Mouse (Mus musculus): Measurements from ENCODE around the gene Nav3.

Gene Nav3

DNA sequence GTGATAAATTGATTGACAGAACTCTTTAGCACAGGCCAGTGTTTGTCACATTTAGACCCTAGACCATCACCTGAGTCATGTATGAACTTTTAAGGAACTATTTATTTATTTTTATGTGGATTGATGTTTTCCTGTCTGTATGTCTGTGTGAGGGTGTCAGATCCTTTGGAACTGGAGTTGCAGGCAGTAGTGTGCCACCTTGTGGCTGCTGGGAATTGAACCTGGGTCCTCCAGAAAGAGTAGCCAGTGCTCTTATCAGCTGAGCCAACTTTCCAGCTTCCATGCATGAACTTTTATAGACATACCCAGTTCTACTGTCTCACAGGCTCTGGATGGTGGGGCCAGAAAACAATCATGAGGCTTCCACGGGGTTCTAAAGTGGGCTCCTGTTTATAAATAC lies 536.5 kb downstream of the Nav3 start:
- DNase-seq (ENCODE audit: low read depth, low spot score): peak; percentile 11

DNA sequence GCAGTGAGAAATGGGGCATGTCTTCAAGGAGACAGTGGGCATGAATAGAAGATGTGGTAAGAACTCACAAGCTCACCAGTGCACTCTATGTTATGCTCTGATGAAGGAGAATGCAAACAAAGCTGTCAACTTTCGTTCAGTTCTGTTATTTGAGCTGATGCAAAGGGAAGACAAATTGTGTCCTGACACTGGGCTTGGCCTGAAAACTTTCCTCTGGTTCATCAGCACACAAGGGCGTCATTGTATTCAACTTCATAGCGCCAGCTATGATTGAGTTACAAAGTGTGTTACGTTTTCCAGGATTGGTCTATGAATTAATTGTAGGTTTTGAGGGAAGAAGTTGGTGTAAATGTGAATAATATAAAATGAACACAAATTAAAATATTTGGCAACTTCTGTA lies 548.8 kb downstream of the Nav3 start:
- DNase-seq (ENCODE audit: low read depth, low spot score): no peak

DNA sequence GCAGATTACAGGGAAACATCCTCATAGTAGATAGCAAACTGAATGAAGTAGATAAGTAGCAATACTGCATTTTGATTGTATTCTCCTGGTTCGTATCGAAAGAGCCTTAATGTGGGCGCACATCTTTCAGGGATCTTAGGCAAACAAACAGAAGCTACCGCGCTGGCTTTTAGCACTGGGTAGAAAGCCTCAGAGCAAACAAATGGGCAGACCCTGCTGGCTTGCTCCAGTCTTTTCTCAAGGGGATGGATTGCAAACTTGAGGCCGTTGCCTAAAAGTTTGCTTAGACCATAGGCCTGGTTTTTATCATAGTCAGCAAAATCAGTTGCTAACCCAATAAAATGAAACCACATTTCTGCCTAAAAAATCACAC lies 549.6 kb downstream of the Nav3 start:
- DNase-seq (ENCODE audit: low read depth, low spot score): no peak

DNA sequence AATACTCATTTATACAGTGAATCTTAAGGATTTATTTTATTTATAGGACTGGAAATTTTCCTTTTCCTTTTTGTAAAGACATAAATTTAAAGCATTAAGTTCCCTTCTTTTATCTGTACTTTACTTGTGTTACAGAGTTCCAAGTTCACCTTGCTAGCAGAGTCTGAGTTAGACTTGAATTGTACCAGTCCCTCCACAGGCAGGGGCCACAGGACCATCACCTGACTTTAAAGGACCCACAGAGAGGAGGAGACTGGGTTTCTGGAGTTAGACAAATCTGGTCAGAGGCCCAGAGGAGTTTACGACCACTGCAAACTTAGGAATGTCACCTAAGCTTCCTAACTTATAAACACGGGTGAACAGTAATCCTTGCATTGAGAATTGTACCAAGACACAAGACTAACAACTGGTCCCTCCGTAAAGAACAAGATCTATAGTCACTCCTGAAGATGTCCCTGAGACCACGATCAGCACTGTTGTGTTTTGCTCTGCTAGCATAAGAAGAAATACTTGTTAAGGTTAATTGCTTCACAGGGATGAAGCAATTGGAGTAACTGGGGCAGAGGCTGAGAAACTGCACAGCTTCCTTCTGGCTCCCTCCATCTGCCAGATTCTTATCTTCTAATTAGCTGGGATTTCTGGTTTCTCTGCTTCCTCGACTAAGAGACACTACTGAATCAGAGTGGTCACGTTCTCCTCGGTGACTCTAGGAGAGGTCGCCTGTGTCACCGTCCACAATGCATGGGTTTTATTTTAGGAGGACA lies 550.2 kb downstream of the Nav3 start:
- no peak for DNase-seq (ENCODE audit: low read depth, low spot score)

DNA sequence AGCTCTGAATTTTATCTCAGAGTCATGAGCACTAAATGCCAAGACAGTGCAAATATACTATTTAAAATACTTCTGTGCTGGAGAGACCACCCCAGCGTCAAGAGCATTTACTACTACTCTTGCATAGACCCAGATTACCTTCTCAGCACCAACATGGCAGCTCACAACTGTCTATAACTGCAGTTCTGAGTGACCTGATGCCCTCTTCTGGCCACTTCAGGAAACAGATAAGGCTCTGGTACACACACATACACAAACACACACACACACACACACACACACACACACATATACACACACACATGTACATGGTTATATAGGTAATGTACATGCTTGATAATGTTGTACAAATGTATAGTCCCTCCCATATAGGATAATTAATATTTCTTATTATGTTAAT lies 551.2 kb downstream of the Nav3 start:
- no peak for DNase-seq (ENCODE audit: low read depth, low spot score)

DNA sequence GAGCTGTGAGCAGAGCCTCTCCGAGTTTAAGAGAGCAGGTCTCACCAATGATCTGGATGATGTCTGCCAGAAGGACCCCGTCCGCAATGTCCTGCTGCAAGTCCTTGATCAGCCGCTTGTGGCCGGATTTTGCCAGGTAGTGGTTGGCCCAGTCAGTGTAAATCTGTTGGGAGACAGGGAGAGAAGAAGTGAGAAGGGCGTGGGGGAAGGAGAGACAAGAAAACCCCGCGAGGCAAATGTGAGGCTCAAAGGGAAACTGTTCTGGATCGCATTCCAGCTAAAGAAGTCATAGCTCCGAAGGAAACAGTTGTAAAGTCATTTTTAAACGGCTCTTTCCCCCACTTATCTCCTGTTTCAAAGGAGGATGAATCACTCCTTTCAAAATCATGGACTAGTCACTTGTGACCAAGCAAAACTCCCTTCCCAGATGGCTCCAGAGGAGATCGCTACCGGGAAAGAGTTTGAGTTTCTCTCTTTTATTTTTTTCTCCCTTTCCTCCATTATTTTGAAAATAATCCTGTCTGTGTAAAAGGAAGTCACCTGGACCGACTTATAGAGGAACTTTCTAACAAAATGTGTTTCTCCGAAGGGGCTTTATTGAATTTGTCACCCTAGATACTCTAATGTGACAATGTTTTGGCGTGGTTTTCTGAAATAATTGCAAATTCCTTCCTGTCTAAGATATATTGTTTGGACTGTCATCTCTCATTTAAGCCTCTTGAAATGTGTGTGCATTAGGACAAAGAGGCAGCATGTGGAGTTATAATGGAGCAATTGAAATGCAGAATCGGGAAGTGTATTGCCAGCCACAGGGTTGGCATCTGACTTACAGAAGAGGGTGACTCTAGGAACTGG lies 552.1 kb downstream of the Nav3 start:
- DNase-seq (ENCODE audit: low read depth, low spot score): no peak

DNA sequence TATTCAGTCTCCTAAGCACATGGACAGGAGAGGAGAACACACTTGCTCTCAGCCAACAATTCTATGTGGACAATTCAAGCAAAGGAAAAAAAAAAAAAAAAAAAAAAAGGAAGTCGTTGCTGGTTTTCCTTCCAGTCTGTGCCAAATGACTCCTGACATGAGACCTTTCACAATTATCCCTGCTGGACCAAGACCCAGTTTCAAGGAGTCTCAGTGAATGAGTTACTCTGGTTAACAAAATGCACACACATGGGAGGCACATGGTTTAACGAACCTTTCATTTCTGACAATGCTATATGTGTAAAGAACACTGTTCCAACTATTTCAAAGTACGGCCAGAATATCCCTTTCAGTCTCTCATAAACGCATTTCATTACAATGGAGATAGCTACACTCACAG lies 552.8 kb downstream of the Nav3 start:
- DNase-seq (ENCODE audit: low read depth, low spot score): no peak

DNA sequence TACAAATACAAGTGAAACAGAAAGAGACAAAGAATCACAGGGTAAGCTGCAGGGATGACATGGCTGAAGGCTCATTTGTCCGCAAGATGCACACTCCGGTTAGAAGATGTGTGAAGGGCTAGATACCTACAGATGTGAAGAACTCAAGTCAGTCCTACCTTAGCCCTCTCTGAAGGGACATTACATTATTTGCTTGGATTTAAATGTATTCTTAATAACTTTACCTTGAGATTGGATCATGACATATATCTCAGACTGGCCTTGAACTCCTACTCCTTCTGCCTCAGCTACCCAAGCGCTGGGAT lies 566.9 kb downstream of the Nav3 start:
- no peak for DNase-seq (ENCODE audit: low read depth, low spot score)

DNA sequence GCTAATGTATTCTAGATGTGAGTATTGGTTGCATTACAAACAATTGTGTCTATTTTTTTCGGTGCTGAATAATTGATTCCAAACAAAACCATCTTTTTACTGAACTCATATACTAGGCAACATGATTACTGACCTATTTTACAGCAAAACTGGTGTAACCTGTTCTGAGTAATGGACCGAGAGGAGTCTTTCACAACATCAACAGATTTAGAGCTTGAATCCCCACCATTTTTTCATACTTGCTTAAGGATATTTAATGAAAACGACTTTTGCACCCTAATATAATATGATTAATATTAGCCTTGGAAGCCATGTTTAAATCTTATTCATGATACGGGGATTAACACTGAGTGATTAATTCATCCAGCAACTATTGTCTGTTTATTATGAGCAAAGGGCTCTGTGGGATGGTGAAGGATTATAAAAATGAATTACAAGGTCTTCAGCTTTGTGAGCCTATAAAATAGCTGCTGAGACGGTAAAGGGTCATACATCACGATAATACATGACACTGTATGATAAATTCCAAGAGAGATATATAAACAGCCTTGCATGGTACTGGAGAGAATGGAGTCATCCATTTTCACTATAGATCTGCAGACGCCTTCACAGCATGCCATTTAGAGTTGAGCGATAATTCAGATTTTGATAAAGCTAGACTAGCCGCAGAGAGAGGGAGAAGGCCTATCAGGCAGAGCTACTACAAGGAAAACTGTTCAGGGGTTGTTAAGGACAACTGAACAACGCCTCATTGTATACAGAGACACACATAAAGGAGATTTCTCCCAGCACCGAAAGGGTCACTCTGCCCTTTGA lies 567.4 kb downstream of the Nav3 start:
- no peak for DNase-seq (ENCODE audit: low read depth, low spot score)

DNA sequence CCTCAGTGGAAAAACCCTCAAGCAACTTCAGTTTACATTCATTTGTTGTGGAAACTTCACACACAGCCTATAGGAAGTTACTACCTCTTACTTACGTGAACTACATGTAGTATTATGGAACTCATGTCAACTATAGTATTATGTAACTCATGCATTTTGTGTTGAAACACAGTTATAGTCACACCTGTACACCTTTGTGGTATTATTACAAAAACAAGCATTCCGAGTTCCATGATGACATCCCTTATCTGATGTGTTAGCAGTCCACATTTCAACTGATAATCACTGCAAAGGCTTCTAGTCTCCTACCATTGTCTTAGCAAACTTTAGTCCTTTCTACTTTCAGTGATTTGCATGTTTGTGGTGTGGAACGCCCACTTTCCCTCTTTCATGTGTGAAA lies 568.8 kb downstream of the Nav3 start:
- no peak for DNase-seq (ENCODE audit: low read depth, low spot score)

DNA sequence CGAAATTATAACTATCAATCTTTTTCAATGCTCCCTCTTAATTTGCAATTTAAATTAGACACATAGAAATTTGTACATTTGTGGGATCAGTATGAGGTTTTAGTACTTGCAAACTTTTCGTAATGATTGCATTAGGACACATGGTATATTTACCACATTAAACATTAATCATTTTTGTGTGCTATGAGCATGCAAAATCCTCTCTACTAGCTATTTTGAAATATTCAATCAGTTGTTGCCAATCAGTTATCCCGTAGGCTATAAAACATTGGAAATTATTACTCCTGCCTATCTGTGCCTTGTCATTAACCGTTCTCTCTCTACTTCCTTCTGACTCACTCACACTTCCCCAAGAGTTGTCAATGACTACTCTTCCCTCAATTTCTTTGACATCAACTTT lies 579.9 kb downstream of the Nav3 start:
- no peak for DNase-seq (ENCODE audit: low read depth, low spot score)

DNA sequence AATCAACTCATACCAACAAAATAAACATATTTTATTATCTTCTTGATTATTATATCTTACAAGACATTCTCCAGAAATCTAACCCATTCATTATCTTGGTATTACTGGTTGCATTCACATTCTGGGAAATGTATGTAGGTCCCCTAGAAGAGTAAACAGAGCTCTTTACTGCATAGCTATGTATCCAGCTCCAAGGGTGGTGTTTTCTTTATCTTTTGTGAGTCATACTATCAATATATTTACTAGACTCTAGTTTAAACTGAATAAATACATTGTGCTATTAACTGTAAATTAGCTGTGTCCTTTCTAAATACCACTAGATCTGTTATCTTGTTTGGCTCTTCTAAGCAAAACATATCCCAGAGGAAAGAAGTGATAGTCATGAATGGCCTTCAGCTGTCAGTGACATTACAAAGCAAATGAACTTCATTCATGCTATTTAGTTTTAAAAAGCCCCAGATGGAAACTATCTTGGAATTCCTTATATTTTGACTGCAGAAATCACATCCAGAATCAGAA lies 580.6 kb downstream of the Nav3 start:
- no peak for DNase-seq (ENCODE audit: low read depth, low spot score)

DNA sequence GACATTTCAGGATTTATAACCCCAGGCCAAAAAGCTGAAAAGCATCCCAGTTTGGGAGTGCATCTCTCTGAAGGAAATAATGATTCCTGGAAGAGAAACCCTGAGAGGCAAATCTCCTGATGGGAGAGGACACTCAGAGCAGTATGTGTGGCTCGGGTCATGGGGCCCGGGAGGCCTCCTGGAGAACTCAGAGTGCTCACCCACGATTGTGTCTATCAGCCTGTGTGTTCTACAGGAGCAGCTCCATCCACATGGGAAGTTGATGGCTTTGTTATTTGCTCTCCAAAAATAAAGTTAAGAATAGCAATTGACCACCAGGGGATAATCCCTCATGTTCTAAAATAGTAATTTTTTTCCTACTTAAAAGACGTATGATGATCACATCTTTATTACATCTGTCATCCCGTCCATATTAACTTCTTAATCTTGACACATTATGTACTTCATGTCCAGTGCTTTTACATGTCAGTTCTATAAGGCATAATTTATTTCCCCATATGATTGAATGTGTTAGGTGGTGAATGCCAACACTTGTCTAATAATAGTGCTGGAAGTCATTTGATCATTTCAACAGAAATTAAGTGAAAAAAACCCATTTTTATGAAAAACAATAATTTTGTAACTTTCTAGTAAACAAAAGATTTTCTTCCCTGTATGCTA lies 581.2 kb downstream of the Nav3 start:
- DNase-seq (ENCODE audit: low read depth, low spot score): no peak

DNA sequence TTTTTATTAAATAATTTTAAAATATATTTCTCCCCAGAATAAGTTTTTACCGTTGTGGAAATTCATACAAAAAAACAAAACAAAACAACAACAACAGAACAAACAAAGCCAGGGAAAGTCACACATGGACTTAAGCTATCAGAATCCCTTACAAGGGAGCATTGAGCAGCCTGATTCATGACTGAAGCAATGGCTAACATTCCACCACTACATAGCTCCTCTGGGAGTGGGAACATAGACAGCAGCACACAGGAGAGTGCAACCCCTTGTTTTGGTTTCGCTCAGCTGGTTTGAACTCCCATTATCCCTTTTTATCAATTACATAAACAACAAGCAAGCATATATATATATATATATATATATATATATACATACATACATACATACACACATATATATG lies 589.9 kb downstream of the Nav3 start:
- DNase-seq (ENCODE audit: low read depth, low spot score): no peak

DNA sequence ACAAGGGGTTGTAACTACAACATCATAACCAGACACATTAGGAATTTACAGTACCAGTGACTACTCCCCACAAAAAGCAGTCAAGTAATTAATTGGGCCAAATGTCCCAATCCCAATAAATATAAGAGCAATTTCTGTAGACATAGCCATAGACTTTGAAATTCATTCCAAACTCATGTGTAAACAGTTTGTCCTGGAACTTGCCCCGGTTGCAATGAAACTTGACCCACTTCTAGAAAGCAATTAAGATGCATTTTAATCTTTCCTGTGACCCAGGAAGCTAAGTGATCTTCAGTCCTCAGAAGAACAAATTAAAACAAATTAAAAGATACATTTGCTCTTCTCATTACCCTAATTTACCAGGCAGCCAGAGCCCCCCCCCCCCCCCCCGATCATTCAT lies 590.6 kb downstream of the Nav3 start:
- DNase-seq (ENCODE audit: low read depth, low spot score): no peak

DNA sequence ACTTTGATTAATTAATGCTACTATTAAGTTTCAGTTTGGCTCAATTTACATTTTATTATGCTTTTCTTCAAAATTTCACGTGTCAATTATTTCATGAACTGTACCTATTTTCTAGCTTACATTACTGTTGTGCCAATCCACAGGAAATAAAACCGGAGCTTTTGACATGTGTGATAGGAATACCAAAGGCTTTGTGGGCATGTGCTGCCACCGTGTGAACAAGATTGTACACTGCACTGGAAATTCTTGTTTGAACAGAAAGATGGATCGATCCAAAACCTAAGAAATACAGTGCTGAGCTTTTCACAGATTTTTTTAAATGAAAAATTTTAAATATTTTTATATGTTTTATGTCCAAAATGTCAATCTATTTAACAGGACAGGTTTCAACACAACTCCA lies 591.3 kb downstream of the Nav3 start:
- peak; percentile 34 for DNase-seq (ENCODE audit: low read depth, low spot score)

DNA sequence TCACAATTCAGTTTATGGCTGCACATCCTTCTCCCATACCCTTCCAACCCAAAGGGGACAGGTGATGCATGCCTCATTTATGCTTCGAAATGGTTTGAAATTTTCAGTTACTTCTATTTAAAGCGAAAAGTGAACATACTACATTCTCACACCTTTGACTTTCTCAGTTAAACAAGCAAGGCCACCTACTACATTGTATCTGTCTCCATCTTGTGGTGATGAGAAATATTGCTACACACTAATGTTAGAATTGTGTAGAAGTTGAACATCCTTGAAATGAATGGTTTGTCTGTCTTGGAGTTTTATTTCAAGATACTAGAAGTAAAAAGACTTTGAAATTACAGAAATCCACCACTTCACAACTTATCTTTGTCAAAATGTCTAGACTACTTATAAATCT lies 594.7 kb downstream of the Nav3 start:
- peak; percentile 41 for DNase-seq (ENCODE audit: low read depth, low spot score)

DNA sequence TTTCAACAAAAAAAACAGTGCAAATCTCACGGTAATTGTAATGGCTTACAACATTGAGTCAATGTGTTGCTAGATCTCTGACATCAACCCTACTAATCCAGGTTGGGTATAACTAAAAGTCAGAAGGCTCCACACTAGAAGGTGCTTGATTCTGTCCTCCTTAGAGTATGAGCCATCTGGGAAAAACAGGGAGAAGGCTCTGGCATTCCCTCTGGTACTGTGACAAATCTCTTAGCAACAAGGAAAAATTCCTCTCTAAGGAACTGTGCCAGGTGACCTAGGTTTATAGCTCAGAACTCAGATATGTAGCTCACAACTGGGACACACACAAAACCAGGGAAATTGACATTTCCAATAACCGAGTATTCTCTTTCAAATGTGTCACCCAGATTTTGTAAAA lies 597.4 kb downstream of the Nav3 start:
- DNase-seq (ENCODE audit: low read depth, low spot score): no peak

DNA sequence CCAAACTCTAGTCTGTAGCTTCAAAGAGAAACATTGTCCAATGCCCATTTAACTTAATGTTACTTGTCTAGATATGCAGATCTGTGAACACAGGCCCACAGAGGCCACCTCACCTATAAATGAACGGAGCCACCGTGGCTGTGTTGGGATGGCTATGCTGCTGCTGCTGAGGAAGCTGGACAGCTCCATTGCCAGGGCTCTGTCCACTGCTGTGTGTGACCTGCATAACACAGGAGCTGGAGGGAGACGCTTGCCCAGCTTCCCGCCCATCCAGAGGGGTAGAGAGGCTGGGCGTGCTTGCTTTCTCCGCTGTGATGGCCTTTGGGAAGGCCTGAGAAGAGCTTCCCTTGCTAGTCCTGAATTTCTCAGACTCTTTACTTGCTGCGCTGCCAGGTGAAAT lies 603.6 kb downstream of the Nav3 start:
- no peak for DNase-seq (ENCODE audit: low read depth, low spot score)

DNA sequence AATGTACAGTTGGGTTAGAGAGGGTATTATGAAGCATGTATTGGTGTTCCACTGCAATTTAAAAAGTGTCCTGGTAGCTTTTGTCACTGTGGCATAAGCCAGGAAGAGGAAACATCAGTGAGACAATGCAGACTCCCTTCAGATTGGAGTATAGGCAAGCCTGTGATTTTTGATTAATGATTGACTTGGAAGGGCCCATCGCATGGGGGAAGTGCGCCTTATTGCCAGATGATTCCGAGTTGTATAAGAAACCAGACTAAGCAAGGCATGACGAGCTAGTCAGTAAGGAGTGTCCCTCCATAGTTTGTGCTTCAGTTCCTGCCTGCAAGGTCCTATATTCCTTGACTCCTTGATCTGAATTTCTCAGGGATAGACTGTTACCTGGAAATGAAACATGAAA lies 608.4 kb downstream of the Nav3 start:
- DNase-seq (ENCODE audit: low read depth, low spot score): no peak

DNA sequence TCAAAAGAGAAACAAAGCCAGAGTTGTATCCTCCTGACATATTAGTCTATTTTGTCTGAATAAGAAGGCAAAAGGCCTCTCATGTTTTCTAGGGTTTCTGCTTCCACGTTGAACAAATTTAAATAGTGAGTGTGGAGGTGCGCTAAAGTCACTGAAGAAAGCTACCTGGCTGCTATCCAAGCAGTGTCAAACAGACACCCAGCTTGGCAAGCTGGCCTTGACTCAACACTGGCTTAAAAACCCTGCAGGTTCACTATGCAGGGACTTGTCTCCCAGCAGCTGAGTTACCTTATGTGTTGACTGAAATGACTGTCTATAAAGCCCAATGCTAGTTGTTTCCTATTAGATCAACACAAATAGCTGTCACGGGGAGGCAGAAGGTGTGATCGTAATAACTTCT lies 612.3 kb downstream of the Nav3 start:
- DNase-seq (ENCODE audit: low read depth, low spot score): no peak

DNA sequence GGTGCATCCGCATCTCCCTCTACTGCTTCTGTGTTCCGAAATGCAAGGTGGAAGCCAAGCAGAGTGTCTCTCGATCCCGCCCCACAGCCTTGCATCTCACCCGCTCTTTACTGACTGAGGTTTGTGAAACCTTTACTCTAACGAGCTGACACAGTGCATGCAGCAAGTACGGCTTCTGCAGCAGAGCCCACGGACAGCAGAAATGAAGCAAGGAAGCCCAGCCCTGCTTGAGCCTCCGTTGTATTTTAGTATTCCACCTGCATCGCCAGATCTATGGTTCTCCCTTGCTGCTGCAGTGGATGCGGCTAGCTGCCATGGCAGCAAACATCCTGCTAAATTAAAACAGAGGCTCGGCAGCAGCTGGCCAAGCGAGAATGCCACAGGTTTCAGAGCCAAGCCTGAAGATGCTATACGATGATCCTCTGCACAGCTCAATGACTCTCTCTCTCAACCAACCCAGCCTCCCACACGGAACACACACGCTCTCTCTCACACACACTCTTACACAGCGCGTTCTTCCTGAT lies 623.2 kb downstream of the Nav3 start:
- no peak for DNase-seq (ENCODE audit: low read depth, low spot score)

Measured in A20 (cell line).